Comparison of ENCODE assay signal across 20 mouse cellular contexts in genomic region chr1:172894777-172895357, GRCm38 (mm10). TPM values are rescaled to one million over a fixed set of nuclear protein-coding genes. Genes with fewer than 3 reads are reported as not detected.
DNase-seq lines count a peak whose midpoint lies in the region; ATAC-seq and TF ChIP-seq lines count a peak whose summit lies in the region.
"Had no signal": no experiment of that assay in that cellular context is flagged by ENCODE, and none has a peak within 500 bp of the region (broad histone marks: within the 10 kb centered on the region; RNA-seq: fewer than 3 reads in every experiment).

Gene Apcs, minus strand, starts transcription at chr1:172895041.

- TF ChIP-seq CTCF in liver, embryonic 14.5 days (IDR thresholded peaks at IDR 0.05; ENCODE audit: low read depth) = no peak

- H3K4me1 ChIP-seq in kidney, embryonic 15.5 days = no peaks in the 10 kb centered on the region
- H3K4me1 ChIP-seq in intestine, embryonic 15.5 days (replicated peaks) = no peaks in the 10 kb centered on the region
- no peaks in the 10 kb centered on the region; a peak in 1 of 4 replicates for H3K4me1 ChIP-seq in liver, embryonic 14.5 days (replicated peaks; ENCODE audit: control insufficient read depth in 2 of 2, insufficient read depth in 2 of 2, low read length in 1 of 2)
- H3K4me1 ChIP-seq: heart, embryonic 10.5 days; midbrain, embryonic 12.5 days; neural tube, embryonic 12.5 days had no signal

- 0 out of 2 replicates have a peak, but pooled peaks have one; percentile 43 for ATAC-seq in kidney, embryonic 15.5 days (replicated peaks; ENCODE audit: low FRiP score)
- ATAC-seq in intestine, embryonic 15.5 days = peak; percentile 86
- peak; percentile 45; the same call in 1 of the 2 replicates for ATAC-seq in liver, embryonic 14.5 days (ENCODE audit: insufficient read depth)
- ATAC-seq: forebrain, embryonic 16.5 days; lung, postnatal 0 days had no signal

- no peak within 1 kb of the TSS for H3K4me3 ChIP-seq in kidney, embryonic 15.5 days (replicated peaks)
- no peak within 1 kb of the TSS for H3K4me3 ChIP-seq in intestine, embryonic 15.5 days (replicated peaks)
- no peak within 1 kb of the TSS for H3K4me3 ChIP-seq in liver, embryonic 14.5 days (ENCODE audit: insufficient read depth in 1 of 2, low read depth in 2 of 2, low read length in 2 of 2)
- H3K4me3 ChIP-seq: heart, embryonic 10.5 days; midbrain, embryonic 12.5 days; neural tube, embryonic 12.5 days had no signal

- TF ChIP-seq EP300 in liver, embryonic 14.5 days (IDR thresholded peaks at IDR 0.05; ENCODE audit: low read depth) = no peak

- DNase-seq in kidney, postnatal 4 days = no peak
- DNase-seq in kidney, postnatal 10 days = peak; percentile 7
- peak in 2 of 3 experiments; percentile 7 to 12 for DNase-seq in liver, embryonic 14.5 days (ENCODE audit: low read depth in 3 of 3, low spot score in 3 of 3)
- DNase-seq in right cerebral cortex, postnatal 10 days (ENCODE audit: low spot score in 2 of 2) = no peak
- no peak for DNase-seq in left cerebral cortex, adult 9 months (ENCODE audit: low spot score in 2 of 2)
- DNase-seq: adrenal gland, postnatal 36 days; cerebellum, adult 18-20 months; cerebellum, postnatal 25 days; embryo, embryonic 11 days; thymus, postnatal 4 days had no signal

- H3K4me2 ChIP-seq in kidney, embryonic 15.5 days = no peak within 1 kb of the TSS
- no peak within 1 kb of the TSS for H3K4me2 ChIP-seq in intestine, embryonic 15.5 days (replicated peaks)
- H3K4me2 ChIP-seq in liver, embryonic 14.5 days (ENCODE audit: low read depth) = peak within 1 kb of the TSS; percentile 28
- H3K4me2 ChIP-seq: midbrain, embryonic 12.5 days; neural tube, embryonic 12.5 days had no signal

- 56% methylated on average over 2 of the region's 2 CpGs for WGBS in kidney, embryonic 15.5 days
- 36% methylated on average over 2 of the region's 2 CpGs for WGBS in intestine, embryonic 15.5 days
- WGBS in liver, embryonic 14.5 days (ENCODE audit: insufficient replicate concordance) = 19% methylated on average over 2 of the region's 2 CpGs

- no peaks in the 10 kb centered on the region for H3K36me3 ChIP-seq in kidney, embryonic 15.5 days
- no peaks in the 10 kb centered on the region for H3K36me3 ChIP-seq in intestine, embryonic 15.5 days
- no peaks in the 10 kb centered on the region for H3K36me3 ChIP-seq in liver, embryonic 14.5 days (replicated peaks; ENCODE audit: control insufficient read depth, insufficient read depth, low read depth)
- H3K36me3 ChIP-seq: heart, embryonic 10.5 days; midbrain, embryonic 12.5 days; neural tube, embryonic 12.5 days had no signal

- H3K27me3 ChIP-seq in kidney, embryonic 15.5 days = no peaks in the 10 kb centered on the region
- H3K27me3 ChIP-seq in intestine, embryonic 15.5 days (replicated peaks) = no peaks in the 10 kb centered on the region
- no peaks in the 10 kb centered on the region for H3K27me3 ChIP-seq in liver, embryonic 14.5 days (ENCODE audit: control insufficient read depth, insufficient read depth, low read length)
- H3K27me3 ChIP-seq: midbrain, embryonic 12.5 days; neural tube, embryonic 12.5 days had no signal

- H3K27ac ChIP-seq in kidney, embryonic 15.5 days = no peak within 1 kb of the TSS
- H3K27ac ChIP-seq in intestine, embryonic 15.5 days = no peak within 1 kb of the TSS
- H3K27ac ChIP-seq in liver, embryonic 14.5 days = no peak within 1 kb of the TSS
- H3K27ac ChIP-seq: heart, embryonic 10.5 days; midbrain, embryonic 12.5 days; neural tube, embryonic 12.5 days had no signal

- no peak within 1 kb of the TSS for H3K9ac ChIP-seq in kidney, embryonic 15.5 days
- no peak within 1 kb of the TSS for H3K9ac ChIP-seq in intestine, embryonic 15.5 days
- no peak within 1 kb of the TSS for H3K9ac ChIP-seq in liver, embryonic 14.5 days (replicated peaks)
- H3K9ac ChIP-seq: midbrain, embryonic 12.5 days; neural tube, embryonic 12.5 days had no signal

- no peaks in the 10 kb centered on the region for H3K9me3 ChIP-seq in kidney, embryonic 15.5 days (replicated peaks)
- no peaks in the 10 kb centered on the region for H3K9me3 ChIP-seq in intestine, embryonic 15.5 days
- no peaks in the 10 kb centered on the region for H3K9me3 ChIP-seq in liver, embryonic 14.5 days (ENCODE audit: control insufficient read depth, low read length)
- H3K9me3 ChIP-seq: heart, embryonic 10.5 days; midbrain, embryonic 12.5 days; neural tube, embryonic 12.5 days had no signal

RNA-seq across cellular contexts. Expression of gene Apcs, which starts in this region (rescaled TPM):
- 2.1 and 2.7 TPM in 2 replicates for polyA plus RNA-seq in kidney, embryonic 15.5 days (2015; fragmentation: Nextera tagmentation; extraction: Ambion mirVana)
- 3.6 and 4.9 TPM in 2 replicates for polyA plus RNA-seq in intestine, embryonic 15.5 days (2015; fragmentation: Nextera tagmentation; extraction: Ambion mirVana)
- polyA plus RNA-seq in liver, embryonic 14.5 days (2012; rRNA removed) = 9.8 and 14.4 TPM in 2 replicates
- polyA plus RNA-seq in liver, embryonic 14.5 days (2014; fragmentation: Nextera tagmentation; extraction: Ambion mirVana) = 48.5 and 64.3 TPM in 2 replicates
- polyA plus RNA-seq: embryonic facial prominence, embryonic 14.5 days; forebrain, embryonic 16.5 days; hindbrain, embryonic 11.5 days; limb, embryonic 14.5 days; midbrain, embryonic 12.5 days; neural tube, embryonic 12.5 days had no signal

Comparison
In these comparisons a context has a peak if more than half of its experiments do, and no peak if none do; other contexts are left out.
1. DNase-seq: peak in kidney, postnatal 10 days (single experiment) and liver, embryonic 14.5 days (2 of 3); none in kidney, postnatal 4 days (0 of 2), right cerebral cortex, postnatal 10 days (0 of 2) and left cerebral cortex, adult 9 months (0 of 2).
2. Peak in every context shown above with its lines, with median percentiles within 50 percentile points of each other: ATAC-seq.